Comparison of ENCODE assay signal across 17 mouse cellular contexts in the genomic region with DNA sequence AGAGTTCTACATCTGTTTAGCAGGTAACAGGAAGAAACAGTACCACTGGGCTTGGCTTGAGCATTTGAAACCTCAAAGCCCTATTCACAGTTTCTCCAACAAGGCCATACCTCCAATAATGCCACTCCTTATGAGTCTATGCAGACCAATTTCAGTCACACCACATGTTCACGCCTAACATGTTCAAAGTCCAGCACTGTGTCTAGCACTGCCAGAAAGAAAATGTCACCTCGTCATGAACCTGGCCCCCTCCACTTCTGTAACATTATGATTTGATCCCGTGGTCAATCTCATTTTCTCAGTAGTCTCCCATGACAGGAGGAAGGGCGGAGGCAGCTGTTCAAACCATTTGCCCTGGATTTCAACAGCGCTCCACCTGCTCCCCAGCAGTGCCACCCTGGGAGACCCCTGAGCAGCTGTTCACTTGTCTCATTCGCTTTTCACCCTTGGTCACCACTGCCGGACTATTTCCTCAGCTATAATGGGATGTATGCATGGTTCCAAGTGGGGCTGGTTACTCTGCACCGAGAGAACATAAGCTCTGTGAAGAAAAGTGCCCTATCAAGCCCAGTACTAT. TPM values are rescaled to one million over a fixed set of nuclear protein-coding genes. Genes with fewer than 3 reads are reported as not detected.
A peak's percentile ranks its signal among the peaks of the same experiment; 100 is the strongest.
DNase-seq lines count a peak whose midpoint lies in the region; ATAC-seq and TF ChIP-seq lines count a peak whose summit lies in the region.
"Had no signal": no experiment of that assay in that cellular context is flagged by ENCODE, and none has a peak within 500 bp of the region (broad histone marks: within the 10 kb centered on the region; RNA-seq: fewer than 3 reads in every experiment).

No protein-coding gene starts in this region.

- no peak overlapping the region for H3K4me3 ChIP-seq in heart, embryonic 12.5 days
- H3K4me3 ChIP-seq in midbrain, embryonic 12.5 days, result no peak overlapping the region
- H3K4me3 ChIP-seq in midbrain, embryonic 13.5 days (replicated peaks), result no peak overlapping the region
- no peak overlapping the region for H3K4me3 ChIP-seq in limb, embryonic 12.5 days (replicated peaks)
- H3K4me3 ChIP-seq in stomach, postnatal 0 days (ENCODE audit: low read depth, low read length), result no peak overlapping the region
- no peak overlapping the region for H3K4me3 ChIP-seq in thymus, adult 2 months (ENCODE audit: control insufficient read depth, insufficient read depth, low read length)
- H3K4me3 ChIP-seq: left cerebral cortex, adult 2 months; liver, embryonic 13.5 days; midbrain, embryonic 15.5 days had no signal

- intact Hi-C loops in heart, postnatal 25 days (cut with DNase I), result no loop called here

- peak overlapping the region; percentile 58 for H3K27ac ChIP-seq in heart, embryonic 12.5 days (ENCODE audit: poor library complexity, severe bottlenecking)
- H3K27ac ChIP-seq in midbrain, embryonic 12.5 days (replicated peaks), result no peak overlapping the region
- no peak overlapping the region for H3K27ac ChIP-seq in midbrain, embryonic 13.5 days
- H3K27ac ChIP-seq in limb, embryonic 12.5 days, result 0 out of 2 replicates have a peak overlapping the region, but pooled peaks have one; percentile 29
- H3K27ac ChIP-seq in stomach, postnatal 0 days (replicated peaks), result peak overlapping the region; percentile 86
- no peak overlapping the region for H3K27ac ChIP-seq in thymus, adult 2 months (ENCODE audit: control insufficient read depth, insufficient read depth, low read length)
- H3K27ac ChIP-seq: left cerebral cortex, adult 2 months; liver, embryonic 13.5 days; midbrain, embryonic 15.5 days had no signal

- H3K36me3 ChIP-seq in heart, embryonic 12.5 days, result no peaks in the 10 kb centered on the region
- H3K36me3 ChIP-seq in midbrain, embryonic 12.5 days, result no peaks in the 10 kb centered on the region
- no peaks in the 10 kb centered on the region for H3K36me3 ChIP-seq in midbrain, embryonic 13.5 days
- no peaks in the 10 kb centered on the region for H3K36me3 ChIP-seq in limb, embryonic 12.5 days
- H3K36me3 ChIP-seq in stomach, postnatal 0 days (ENCODE audit: control insufficient read depth, insufficient read depth, low read length), result no peaks in the 10 kb centered on the region
- H3K36me3 ChIP-seq in thymus, adult 2 months (ENCODE audit: control insufficient read depth, insufficient read depth, low read length), result no peaks in the 10 kb centered on the region
- H3K36me3 ChIP-seq: liver, embryonic 13.5 days; midbrain, embryonic 15.5 days had no signal

- no peak for ATAC-seq in heart, embryonic 12.5 days (ENCODE audit: insufficient number of reproducible peaks, low FRiP score)
- ATAC-seq in midbrain, embryonic 12.5 days (ENCODE audit: low FRiP score, low read depth), result 0 out of 2 replicates have a peak, but pooled peaks have one; percentile 34
- no peak for ATAC-seq in midbrain, embryonic 13.5 days
- ATAC-seq in limb, embryonic 12.5 days (ENCODE audit: insufficient number of reproducible peaks, insufficient read depth, low FRiP score, low TSS enrichment, low read depth), result peak; percentile 86
- peak; percentile 86 for ATAC-seq in stomach, postnatal 0 days (ENCODE audit: low FRiP score, low TSS enrichment)
- ATAC-seq: CD4-positive, CD25-positive, alpha-beta regulatory T cell, adult 4 months; forebrain, embryonic 14.5 days; midbrain, embryonic 15.5 days had no signal

- TF ChIP-seq EP300 in stomach, postnatal 0 days (optimal IDR thresholded peaks at IDR 0.05), result no peak

- WGBS in heart, embryonic 12.5 days, result 78% methylated on average over 8 of the region's 8 CpGs
- 77% methylated on average over 8 of the region's 8 CpGs for WGBS in midbrain, embryonic 12.5 days
- 76% methylated on average over 8 of the region's 8 CpGs for WGBS in midbrain, embryonic 13.5 days
- WGBS in limb, embryonic 12.5 days, result 76% methylated on average over 8 of the region's 8 CpGs
- WGBS in stomach, postnatal 0 days, result 70% methylated on average over 8 of the region's 8 CpGs
- WGBS in thymus, adult 2 months, result 85% methylated on average over 8 of the region's 8 CpGs

- no peaks in the 10 kb centered on the region for H3K27me3 ChIP-seq in heart, embryonic 12.5 days (replicated peaks)
- H3K27me3 ChIP-seq in midbrain, embryonic 12.5 days, result no peaks in the 10 kb centered on the region
- no peaks in the 10 kb centered on the region for H3K27me3 ChIP-seq in midbrain, embryonic 13.5 days
- no peaks in the 10 kb centered on the region for H3K27me3 ChIP-seq in limb, embryonic 12.5 days
- no peaks in the 10 kb centered on the region for H3K27me3 ChIP-seq in stomach, postnatal 0 days (ENCODE audit: control insufficient read depth, insufficient read depth, low read length)
- H3K27me3 ChIP-seq in thymus, adult 2 months (ENCODE audit: control insufficient read depth, insufficient read depth, low read length), result no peaks in the 10 kb centered on the region
- H3K27me3 ChIP-seq: liver, embryonic 13.5 days; midbrain, embryonic 15.5 days had no signal

- no peak for TF ChIP-seq POLR2A in thymus, adult 2 months (IDR thresholded peaks at IDR 0.05; ENCODE audit: control insufficient read depth, extremely low read depth, insufficient read depth, low read length, poor library complexity)

- TF ChIP-seq CTCF in stomach, postnatal 0 days (IDR thresholded peaks at IDR 0.05; ENCODE audit: low read depth), result no peak
- TF ChIP-seq CTCF in thymus, adult 2 months (IDR thresholded peaks at IDR 0.05; ENCODE audit: borderline replicate concordance, control insufficient read depth, extremely low read depth, insufficient read depth, low read length, poor library complexity), result no peak

- no peak overlapping the region for H3K4me2 ChIP-seq in heart, embryonic 12.5 days
- no peak overlapping the region for H3K4me2 ChIP-seq in midbrain, embryonic 12.5 days (replicated peaks)
- no peak overlapping the region for H3K4me2 ChIP-seq in midbrain, embryonic 13.5 days (replicated peaks)
- H3K4me2 ChIP-seq in limb, embryonic 12.5 days, result no peak overlapping the region
- no peak overlapping the region for H3K4me2 ChIP-seq in stomach, postnatal 0 days (replicated peaks; ENCODE audit: low read depth)
- H3K4me2 ChIP-seq: liver, embryonic 13.5 days; midbrain, embryonic 15.5 days had no signal

- no peaks in the 10 kb centered on the region for H3K9me3 ChIP-seq in heart, embryonic 12.5 days (replicated peaks)
- no peaks in the 10 kb centered on the region for H3K9me3 ChIP-seq in midbrain, embryonic 12.5 days
- H3K9me3 ChIP-seq in midbrain, embryonic 13.5 days, result no peaks in the 10 kb centered on the region
- H3K9me3 ChIP-seq in limb, embryonic 12.5 days, result 0 out of 2 replicates have a peak, but pooled peaks cover 3% of the 10 kb centered on the region
- H3K9me3 ChIP-seq in stomach, postnatal 0 days (ENCODE audit: control insufficient read depth, low read length), result no peaks in the 10 kb centered on the region
- H3K9me3 ChIP-seq: liver, embryonic 13.5 days; midbrain, embryonic 15.5 days had no signal

- no peak overlapping the region for H3K9ac ChIP-seq in heart, embryonic 12.5 days
- H3K9ac ChIP-seq in midbrain, embryonic 12.5 days (replicated peaks), result no peak overlapping the region
- no peak overlapping the region for H3K9ac ChIP-seq in midbrain, embryonic 13.5 days (replicated peaks)
- H3K9ac ChIP-seq in limb, embryonic 12.5 days (replicated peaks), result no peak overlapping the region
- no peak overlapping the region for H3K9ac ChIP-seq in stomach, postnatal 0 days (ENCODE audit: low read length)
- H3K9ac ChIP-seq: liver, embryonic 13.5 days; midbrain, embryonic 15.5 days had no signal

- H3K4me1 ChIP-seq in heart, embryonic 12.5 days (replicated peaks), result peaks cover 38% of the 10 kb centered on the region
- peaks cover 10% of the 10 kb centered on the region for H3K4me1 ChIP-seq in midbrain, embryonic 12.5 days
- H3K4me1 ChIP-seq in midbrain, embryonic 13.5 days (replicated peaks), result peaks cover 5% of the 10 kb centered on the region
- H3K4me1 ChIP-seq in limb, embryonic 12.5 days (replicated peaks), result peaks cover 28% of the 10 kb centered on the region
- H3K4me1 ChIP-seq in stomach, postnatal 0 days (replicated peaks; ENCODE audit: control insufficient read depth, insufficient read depth), result no peaks in the 10 kb centered on the region
- no peaks in the 10 kb centered on the region for H3K4me1 ChIP-seq in thymus, adult 2 months (replicated peaks; ENCODE audit: control insufficient read depth, insufficient read depth, low read length)
- H3K4me1 ChIP-seq: liver, embryonic 13.5 days; midbrain, embryonic 15.5 days had no signal

- no peak for DNase-seq in heart, postnatal 25 days (ENCODE audit: low spot score)
- DNase-seq in stomach, postnatal 0 days (ENCODE audit: low spot score), result no peak
- no peak for DNase-seq in thymus, adult 18-20 months
- DNase-seq in thymus, adult 2 months, result no peak
- DNase-seq: cerebellum, adult 11-12 months; kidney, adult 11 months; liver, embryonic 13.5 days; lung, postnatal 10 days; right cerebral cortex, postnatal 14 days had no signal

RNA-seq across cellular contexts. Expression of gene Rtn4, which starts 54.6 kb away (rescaled TPM):
- 77.8 and 81.6 TPM in 2 replicates for polyA plus RNA-seq in heart, embryonic 12.5 days (2016; fragmentation: Nextera tagmentation; extraction: Ambion mirVana)
- total RNA-seq in heart, postnatal 25 days (2021), result 10 to 100 TPM; 84.9 to 93.5 TPM
- polyA plus RNA-seq in midbrain, embryonic 12.5 days (2016; fragmentation: Nextera tagmentation; extraction: Ambion mirVana), result 98.1 and 115 TPM in 2 replicates
- polyA plus RNA-seq in midbrain, embryonic 13.5 days (2015; fragmentation: Nextera tagmentation; extraction: Ambion mirVana), result 111 and 113 TPM in 2 replicates
- polyA plus RNA-seq in limb, embryonic 12.5 days (2016; fragmentation: Nextera tagmentation; extraction: Ambion mirVana), result 65.6 and 79.6 TPM in 2 replicates
- polyA plus RNA-seq in stomach, postnatal 0 days (2015; fragmentation: Nextera tagmentation; extraction: Ambion mirVana), result 56.1 and 68.3 TPM in 2 replicates
- polyA plus RNA-seq in thymus, adult 2 months (2012; rRNA removed), result 81.6 and 97.8 TPM in 2 replicates

Comparison
In these comparisons a context has a peak if more than half of its experiments do, and no peak if none do; other contexts are left out.
1. ATAC-seq: peak in midbrain, embryonic 12.5 days (single experiment), limb, embryonic 12.5 days (single experiment) and stomach, postnatal 0 days (single experiment); none in heart, embryonic 12.5 days (single experiment) and midbrain, embryonic 13.5 days (single experiment).
2. H3K27ac ChIP-seq: peak in heart, embryonic 12.5 days (single experiment), limb, embryonic 12.5 days (single experiment) and stomach, postnatal 0 days (single experiment); none in midbrain, embryonic 12.5 days (single experiment), midbrain, embryonic 13.5 days (single experiment) and thymus, adult 2 months (single experiment).